Mouse (Mus musculus): ENCODE data around the gene Caskin1.
A peak's percentile ranks its signal among the peaks of the same experiment; 100 is the strongest.

Caskin1 gene

DNA sequence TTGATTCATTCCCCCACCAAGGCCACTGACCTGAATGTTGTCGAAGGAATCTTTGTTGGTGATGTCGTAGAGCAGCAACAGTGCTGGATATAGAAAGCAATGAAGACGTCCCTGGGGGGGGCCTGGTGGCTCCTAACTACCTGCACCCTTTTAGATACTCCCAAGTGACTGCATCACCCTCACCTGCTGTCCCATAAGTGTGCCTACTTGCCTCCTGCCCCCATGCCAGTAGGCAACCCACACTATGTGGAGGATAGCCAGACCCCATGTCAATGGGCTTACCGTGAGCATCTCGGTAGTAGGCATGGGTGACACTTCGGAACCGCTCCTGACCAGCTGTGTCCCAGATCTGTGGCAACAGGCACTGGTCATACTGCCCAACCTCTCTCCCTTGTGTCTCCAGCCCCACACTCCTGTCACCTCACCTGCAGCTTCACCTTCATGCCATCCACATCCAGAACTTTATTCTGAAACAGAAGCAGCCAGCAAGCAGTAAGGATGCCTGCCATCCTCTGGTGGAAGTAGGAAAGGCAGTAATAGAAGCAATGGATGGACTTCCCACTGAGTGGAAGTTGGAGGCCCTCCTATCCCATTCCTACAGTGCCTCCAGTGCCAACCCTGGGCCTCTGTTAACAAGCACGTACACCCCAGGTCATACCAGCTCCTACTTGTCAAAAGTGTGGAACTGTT, 42.1 kb downstream of the Caskin1 start:
- DNase-seq (ENCODE audit: extremely low spot score, low read depth, low spot score), result no peak

DNA sequence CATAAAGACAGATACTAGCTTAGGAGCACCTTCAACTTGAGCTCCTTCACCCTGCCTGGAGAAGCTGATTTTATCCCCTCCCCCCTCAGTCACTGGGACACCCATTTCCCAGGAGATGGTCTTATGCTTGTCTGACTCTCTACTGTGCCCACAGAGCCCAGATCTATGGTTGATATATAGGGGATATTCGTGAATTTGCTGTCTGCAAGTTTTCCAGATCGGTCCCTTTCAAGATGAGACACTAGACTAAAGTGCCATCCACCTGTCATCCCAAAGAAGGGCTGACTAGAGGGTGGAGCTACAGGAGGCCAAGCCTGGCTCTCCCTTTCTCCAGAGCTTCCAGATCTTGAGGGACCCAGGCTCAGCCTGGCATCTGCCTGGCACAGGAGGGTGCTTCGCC, 42.7 kb downstream of the Caskin1 start:
- DNase-seq (ENCODE audit: extremely low spot score, low read depth, low spot score), result no peak

DNA sequence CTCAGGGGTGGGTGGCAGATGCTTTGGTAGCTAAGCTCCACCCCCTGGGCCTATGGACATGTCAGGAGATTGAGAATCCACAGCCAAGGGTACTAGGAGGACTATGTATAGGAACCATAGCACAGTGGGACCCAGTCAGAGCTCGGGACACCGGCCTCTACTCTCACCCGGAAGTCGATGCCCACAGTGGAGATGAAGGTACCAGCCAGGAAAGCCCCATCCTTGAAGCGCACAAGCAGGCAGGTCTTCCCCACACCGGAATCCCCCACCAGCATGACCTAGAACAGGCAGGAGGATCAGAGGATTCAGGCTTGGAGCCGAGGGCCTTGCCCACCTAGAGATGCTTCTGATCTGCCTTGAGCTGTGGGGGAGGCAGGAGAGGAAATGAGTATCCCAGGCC, 43.6 kb downstream of the Caskin1 start:
- no peak for DNase-seq (ENCODE audit: extremely low spot score, low read depth, low spot score)

DNA sequence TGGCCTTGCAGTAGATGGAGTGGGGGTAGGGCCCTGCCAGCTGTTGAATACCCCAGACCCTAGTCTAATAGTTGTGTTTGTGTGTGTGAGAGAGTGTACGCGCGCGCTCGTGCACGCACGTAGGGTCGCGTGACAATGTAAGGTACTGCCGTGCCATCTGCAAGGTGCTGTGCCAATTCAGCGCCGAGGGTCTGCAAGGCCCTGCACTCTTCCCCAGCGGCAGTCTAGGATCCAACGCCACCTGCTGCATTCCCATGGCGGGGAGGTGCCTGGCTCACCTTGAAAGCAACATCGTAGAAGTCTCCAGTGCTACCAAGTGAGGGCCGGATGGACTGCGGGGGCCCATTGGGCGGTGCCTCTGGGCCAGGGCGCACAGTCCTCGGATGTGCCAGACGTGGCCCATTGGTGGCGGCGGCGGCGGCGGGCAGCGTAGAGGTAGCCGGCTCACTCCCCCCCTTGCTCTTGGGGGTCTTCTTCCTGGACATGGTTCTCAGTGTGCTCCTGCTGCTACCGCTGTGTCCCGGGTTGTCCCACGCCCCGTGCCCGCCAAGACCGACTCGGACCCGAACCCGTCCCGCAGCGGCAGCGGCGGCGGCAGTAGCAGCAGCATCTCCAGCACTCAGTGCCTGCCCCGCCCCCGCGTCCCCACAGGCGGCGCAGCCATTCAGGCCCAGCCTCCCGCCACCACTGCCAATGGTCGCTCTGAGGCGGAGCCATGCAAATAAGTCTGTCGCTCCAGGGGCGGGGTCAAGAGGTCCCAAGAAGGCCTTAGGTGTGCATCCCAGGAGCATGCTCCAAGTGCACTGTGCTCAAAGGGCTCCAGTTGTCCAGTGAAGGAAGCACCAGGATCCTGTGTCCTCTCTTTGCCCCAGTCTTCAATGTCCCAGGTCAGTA, 44.9 kb downstream of the Caskin1 start:
- DNase-seq (ENCODE audit: extremely low spot score, low read depth, low spot score), result no peak

DNA sequence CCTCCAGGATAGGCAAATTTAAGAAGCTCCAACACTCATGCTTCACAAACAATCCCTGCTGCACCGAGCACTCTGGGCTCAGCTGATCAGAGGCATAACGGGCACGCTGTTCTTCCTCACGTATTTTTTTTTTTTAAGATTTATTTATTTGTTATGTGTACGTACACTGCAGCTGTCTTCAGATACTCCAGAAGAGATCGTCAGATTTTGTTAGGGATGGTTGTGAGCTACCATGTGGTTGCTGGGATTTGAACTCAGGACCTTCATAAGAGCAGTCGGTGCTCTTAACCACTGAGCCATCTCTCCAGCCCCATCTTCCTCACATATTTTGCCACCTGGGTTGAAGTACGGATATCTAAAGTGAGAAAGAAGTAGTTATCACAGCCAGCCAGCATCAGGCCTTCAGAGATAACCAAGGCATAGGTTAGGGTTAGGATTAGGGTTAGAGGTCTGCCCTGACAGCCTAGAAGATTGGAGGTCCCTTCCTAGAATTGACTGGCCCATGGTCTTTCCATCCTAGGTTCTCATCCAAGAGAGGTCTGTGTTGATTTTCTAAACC, 45.8 kb downstream of the Caskin1 start, which contains the start of gene Rab26:
Rab26 (minus strand) TSS at position 51 of the 559 bp plus-strand sequence.
- no peak for DNase-seq (ENCODE audit: extremely low spot score, low read depth, low spot score)

DNA sequence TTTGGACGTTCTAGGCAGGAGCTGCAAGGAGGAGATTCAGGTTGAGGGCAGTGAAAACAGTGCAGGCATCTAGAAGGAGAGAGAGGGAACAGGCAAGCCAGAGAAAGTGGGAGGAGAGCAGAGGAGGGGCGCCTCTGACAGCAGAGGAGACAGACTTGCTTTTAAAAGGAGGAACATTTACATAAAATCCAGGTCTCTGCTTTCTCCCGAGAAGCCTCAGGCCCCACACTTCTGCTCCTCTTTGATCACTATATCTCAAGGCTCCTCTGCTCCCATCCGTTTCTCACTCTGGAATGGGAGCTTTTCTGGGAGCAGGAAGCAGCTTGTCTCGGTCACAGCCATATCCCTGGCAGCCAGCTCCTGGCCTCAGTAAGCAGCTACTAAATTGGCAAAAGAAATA, 46.9 kb downstream of the Caskin1 start:
- no peak for DNase-seq (ENCODE audit: extremely low spot score, low read depth, low spot score)

DNA sequence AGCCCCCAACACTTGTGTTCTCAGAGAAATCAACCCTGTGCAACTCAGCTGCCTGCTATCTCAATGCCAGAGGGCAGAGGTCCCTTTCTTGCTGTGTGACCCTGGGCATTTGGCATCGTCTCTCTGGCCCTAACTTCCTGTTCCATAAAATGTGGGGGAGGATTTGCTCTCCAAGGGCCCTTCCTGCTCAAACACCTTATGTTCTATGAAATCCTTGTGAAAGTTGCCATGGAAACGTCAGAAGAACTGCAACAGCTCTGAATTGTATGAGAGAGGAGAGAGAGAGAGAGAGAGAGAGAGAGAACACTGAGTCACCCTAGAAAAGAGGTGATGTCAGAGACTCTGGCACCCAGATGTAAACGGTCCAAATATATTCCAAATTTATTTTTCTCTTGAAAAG, 49.1 kb downstream of the Caskin1 start:
- no peak for DNase-seq (ENCODE audit: extremely low spot score, low read depth, low spot score)

DNA sequence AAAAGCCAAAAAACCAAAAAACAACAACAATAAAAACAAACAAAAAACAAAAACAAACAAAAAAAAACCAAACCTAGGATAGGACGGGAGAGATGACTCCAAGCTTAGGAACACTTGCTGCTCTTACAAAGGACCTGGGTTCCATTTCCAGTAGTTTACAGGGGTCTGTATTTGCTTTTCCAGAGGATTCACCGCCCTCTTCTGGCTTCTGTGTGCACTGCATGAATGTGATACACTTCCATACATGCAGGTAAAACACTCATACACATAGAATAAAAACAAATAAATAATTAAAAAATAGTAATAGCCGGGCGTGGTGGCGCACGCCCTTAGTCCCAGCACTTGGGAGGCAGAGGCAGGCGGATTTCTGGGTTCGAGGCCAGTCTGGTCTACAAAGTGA, 50.5 kb downstream of the Caskin1 start:
- no peak for DNase-seq (ENCODE audit: extremely low spot score, low read depth, low spot score)

DNA sequence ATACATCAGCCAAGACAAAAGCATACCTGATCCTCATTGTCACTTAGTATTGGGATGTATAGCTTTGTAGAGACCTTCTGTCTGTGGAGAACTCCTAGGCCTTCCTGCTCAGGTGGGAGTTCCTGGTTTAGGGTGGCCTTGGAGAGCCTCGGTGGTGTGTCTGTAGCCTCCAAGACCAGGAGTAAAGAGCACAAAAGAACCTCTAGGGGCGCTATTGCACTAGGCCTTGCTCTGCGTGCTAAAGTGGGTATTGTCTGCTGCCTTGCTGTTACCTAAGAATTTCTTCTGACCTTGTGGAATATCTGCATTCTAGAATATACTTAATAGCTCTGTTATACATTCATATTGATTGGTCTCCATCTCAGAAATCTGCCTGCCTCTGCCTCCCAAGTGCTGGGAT, 52.0 kb downstream of the Caskin1 start:
- DNase-seq (ENCODE audit: extremely low spot score, low read depth, low spot score), result no peak

DNA sequence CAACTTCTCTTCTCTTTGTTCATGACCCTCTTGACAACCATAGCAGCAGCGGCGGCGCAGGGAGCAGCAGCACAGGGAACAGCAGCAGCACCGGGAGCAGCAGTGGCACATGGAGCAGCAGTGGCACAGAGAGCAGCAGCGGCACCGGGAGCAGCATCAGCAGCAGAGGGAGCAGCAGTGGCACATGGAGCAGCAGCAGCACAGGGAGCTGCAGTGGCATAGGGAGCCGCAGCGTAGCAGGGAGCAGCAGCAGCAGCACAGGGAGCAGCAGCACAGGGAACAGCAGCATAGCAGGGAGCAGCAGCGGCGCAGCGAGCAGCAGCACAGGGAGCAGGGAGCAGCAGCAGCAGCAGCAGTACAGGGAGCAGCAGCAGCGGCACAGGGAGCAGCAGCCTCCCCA, 56.2 kb downstream of the Caskin1 start:
- DNase-seq (ENCODE audit: extremely low spot score, low read depth, low spot score), result no peak

DNA sequence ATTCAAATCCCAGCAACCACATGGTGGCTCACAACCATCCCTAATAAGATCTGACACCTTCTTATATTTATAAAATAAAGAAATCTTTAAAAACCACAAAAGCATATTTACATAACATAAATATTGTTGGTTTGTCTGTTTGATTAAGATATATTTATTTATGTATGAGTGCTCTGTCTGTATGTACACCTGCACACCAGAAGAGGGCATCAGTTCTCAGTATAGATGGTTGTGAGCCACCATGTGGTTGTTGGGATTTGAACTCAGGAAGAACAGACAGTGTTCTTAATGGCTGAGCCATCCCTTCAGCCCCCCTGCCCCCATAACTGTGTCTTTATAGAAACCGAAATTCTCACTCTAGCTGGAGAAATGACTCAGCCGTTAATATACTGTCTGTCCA, 56.8 kb downstream of the Caskin1 start:
- DNase-seq (ENCODE audit: extremely low spot score, low read depth, low spot score), result no peak

DNA sequence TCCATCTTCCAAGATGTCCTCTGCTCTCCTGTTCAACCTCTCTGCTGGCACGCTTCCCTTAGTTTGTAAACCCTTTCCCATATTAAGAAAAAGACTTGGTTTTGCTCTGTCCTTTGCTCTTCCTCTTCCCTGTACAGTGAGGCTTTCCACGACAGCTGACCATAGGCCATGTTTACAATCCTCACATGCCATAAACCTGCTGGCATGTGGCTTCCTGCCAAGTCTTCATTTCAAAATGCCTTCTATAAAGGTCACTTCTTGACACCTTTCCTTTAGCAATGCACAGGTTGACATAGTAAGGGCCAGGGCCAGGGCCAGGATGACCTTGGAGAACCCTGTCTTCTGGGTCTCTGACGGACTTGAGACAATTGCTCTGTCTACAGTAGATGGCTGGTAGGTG, 57.8 kb downstream of the Caskin1 start:
- no peak for DNase-seq (ENCODE audit: extremely low spot score, low read depth, low spot score)

DNA sequence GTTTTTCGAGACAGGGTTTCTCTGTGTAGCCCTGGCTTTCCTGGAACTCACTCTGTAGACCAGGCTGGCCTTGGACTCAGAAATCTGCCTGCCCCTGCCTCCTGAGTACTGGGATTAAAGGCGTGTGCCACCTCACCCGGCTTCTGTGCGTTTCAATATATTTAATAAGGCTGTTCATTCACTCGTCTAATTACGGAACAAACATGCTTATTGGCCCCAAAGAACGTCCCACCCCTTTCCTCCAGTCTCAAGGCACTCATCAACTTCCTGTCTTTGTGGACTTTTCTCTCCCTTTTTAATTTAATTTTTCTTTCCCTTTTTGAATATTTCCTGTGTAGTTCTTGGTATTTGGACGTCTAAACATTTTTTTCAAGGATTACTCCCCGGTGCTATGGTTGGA, 60.0 kb downstream of the Caskin1 start:
- no peak for DNase-seq (ENCODE audit: extremely low spot score, low read depth, low spot score)

DNA sequence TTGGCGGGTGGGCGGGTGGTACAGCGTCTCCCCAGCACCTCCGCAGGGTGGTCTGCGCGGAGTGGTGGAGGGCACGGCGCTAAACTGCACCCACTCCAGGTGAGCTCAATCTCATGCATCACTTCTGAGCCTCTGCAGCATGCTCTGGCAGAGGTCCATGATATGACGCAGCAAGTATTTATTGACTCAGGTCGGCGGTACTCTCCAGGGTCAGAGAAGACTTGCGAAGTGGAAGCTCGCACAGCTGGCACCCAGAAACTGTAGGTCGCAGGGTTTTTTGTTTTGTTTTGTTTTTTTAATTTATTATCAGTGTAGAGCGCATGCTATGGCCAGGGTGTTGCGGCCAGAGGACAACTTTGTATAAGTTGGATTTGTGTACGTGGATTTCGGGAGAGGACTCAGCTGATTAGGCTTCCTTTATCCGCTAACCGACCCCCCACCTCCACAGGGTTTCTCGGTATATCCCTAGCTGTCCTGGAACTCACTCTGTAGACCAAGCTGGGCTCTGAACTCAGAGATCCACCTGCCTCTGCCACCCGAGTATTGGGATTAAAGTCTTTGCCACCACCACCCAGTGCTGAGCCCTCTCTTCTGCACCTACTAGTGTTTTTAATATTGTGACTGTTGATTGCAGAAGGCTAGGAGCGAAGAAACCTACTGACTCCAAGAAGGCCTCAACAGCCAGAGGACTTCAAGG, 60.7 kb downstream of the Caskin1 start:
- no peak for DNase-seq (ENCODE audit: extremely low spot score, low read depth, low spot score)

DNA sequence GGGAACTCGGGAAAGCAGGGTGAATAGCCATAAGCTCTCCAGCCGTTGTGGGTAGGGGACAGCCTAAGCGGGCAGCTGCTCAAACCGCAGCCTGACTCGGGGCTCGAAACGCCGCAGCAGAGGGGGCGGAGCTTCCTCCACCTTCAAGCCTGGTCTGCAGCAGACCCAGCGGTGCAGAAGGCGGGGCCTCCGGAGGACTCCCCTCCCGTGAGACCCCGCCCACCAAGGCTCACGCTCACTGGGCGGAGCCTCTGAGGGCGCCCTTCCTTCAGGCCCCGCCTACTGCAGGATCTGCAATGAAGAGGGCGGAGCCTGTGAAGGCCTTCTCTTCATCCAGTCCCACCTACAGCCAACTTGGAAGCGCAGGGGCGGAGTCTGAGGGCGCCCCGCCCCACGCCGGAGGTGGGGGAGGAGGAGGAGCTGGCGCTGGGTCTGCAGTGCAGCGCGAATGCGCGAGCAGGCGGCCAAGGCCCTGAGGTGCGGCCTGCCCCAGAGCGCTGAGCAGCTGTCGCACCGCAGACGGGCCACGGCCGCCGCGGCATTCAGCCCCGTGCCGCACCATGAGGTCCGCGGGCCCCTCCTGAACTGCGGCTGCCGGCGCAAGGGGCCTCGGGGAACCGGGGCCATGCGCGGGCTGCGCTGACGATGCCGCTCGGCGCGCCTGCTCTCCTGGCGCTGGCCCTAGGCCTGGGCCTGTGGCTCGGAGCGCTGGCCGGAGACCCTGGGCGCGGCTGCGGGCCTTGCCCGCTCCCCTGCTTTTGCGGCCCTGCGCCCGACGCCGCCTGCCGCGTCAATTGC, 61.4 kb downstream of the Caskin1 start, which contains the start of gene Pkd1:
Pkd1 (plus strand) TSS at position 217 of the 798 bp plus-strand sequence.
- peak; percentile 99 for DNase-seq (ENCODE audit: extremely low spot score, low read depth, low spot score)

DNA sequence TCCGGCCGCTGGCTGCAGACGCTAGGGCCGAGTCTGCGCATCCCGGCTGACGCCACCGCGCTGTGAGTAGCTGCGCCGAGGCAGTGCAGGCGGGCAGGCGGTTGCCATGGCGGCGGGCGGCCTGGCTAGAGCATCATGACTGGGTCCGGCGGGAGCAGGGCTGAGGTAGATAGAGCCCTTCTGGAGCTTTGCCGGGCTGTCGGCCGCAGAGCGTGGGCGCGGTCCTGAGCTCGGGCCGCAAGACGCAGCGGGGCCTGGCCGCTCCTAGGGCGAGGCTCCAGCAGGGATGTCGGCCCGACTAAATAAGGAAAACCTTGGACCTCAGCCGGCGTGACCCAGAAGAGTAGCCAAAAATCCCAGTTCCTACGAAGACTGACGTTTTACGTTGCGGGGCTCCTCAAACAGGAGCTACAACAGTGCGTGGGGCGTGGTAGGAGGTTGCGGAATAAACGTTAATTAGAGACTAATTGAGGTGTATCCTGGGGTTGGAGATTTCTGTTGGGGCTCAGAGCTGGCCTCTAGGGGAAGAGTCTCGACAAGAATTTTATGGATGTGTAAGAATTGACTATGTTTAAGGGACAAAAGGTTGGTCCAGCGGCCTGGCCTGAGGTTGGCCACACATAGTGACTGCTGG, 62.1 kb downstream of the Caskin1 start:
- no peak for DNase-seq (ENCODE audit: extremely low spot score, low read depth, low spot score)

DNA sequence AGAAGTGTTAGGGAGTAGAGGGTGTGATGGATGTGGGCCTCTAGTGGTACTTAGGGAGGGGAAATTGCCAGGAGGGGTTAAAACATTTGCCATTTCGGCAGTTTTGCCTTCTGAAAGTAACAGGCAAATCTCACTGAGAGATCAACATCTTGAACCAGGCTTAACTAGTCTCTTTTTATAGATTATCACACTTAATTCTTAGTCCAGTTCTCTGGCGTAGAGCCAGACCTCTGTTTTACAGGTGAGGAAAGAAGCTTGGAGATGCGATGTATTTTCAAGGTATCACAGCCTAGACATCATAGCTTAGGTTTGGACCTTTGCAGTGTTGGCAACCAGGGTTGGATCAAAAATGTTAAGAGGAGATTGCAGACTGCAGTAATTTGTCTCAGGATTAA, 62.6 kb downstream of the Caskin1 start:
- no peak for DNase-seq (ENCODE audit: extremely low spot score, low read depth, low spot score)

DNA sequence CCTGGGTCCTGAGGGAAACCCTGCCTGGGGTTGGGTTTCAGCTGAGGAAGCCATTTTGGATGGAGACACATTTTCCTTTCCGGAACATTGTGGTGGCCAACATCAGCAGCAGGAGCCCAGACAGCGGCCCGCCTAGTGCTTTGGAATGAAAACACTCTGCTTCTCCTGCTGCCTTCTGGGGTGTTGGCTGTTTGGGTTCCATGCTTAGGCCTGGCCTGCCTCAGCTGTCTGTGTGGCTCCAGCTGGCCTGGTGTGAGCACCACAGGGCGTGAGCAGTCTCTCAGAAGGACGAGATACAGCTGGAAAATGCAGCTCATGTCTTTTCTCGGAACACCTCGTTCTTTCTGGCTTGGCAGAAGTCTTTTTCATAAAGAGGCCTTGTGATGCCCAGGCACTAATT, 68.7 kb downstream of the Caskin1 start:
- no peak for DNase-seq (ENCODE audit: extremely low spot score, low read depth, low spot score)
